Mouse (Mus musculus): Measurements from ENCODE around the gene Slc9a5.

The Slc9a5 gene

DNA sequence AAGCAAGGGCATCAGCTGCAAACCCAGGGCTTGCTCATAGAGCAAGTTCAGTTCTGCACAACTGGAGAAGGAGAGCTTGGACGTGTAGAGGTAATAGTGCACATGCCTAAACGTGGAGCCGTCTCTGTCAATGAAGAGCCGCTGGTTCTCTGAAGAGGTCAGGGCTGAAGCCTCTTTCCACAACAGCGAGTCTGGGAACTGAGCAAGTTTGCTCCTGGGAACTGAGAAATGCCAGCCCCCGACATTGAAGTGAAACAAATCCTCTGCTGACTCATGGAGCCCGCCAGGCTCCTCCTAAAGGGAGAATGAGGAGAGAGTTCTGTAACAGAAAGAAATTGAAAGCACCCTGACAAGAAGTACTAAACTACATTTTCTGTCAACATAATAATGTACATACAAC is 59.7 kb downstream of the Slc9a5 start:
- no peak for DNase-seq (ENCODE audit: low spot score in 2 of 2)

DNA sequence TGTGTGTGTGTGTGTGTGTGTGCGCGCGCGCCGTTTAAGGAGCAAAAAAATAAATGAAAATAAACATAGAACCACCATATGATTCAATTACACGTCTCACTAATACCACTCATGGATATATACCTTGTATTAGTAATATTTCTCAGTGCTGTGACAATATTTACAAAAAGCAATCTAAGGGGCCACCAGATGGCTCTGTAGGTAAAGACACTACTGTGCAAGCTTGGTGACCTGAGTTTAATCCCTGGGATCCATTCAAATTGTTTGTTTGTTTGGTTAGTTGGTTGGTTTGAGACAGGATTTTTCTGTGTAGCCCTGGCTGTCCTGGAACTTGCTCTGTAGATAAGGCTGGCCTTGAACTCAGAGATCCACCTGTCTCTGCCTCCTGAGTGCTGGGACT is 61.3 kb downstream of the Slc9a5 start:
- DNase-seq (ENCODE audit: low spot score in 2 of 2) = no peak

- DNase-seq (ENCODE audit: low spot score in 2 of 2) = peak in 1 of 2 experiments; percentile 68
These were observed 64.7 kb downstream of the Slc9a5 start, which contains the start of the genes Kctd19 and Lrrc36 for GRCm38 (mm10) chr8:105413391-105413790. Kctd19 (minus strand) TSS chr8:105413502. Lrrc36 (plus strand) TSS chr8:105413571.

- no peak for DNase-seq (ENCODE audit: low spot score in 2 of 2)
These were observed 70.3 kb downstream of the Slc9a5 start for GRCm38 (mm10) chr8:105418992-105419391.

Measured in urinary bladder, postnatal 36 days (tissue).